Mouse (Mus musculus) urinary bladder, postnatal 0 days (tissue): ENCODE measurements around the gene Lrrtm3. TPM values are rescaled to one million over a fixed set of nuclear protein-coding genes. Genes with fewer than 3 reads are reported as not detected.

Experiments
- polyA plus RNA-seq: library from polyadenylated mRNA; unstranded; fragments of >200 nt; fragmentation: Nextera tagmentation; extraction: Ambion mirVana; gene quantifications from 2 replicates; pipeline ENCODE4 v1.2.1, GENCODE M21; 2015

Lrrtm3 gene
- polyA plus RNA-seq: 0.53 and 0.60 TPM in 2 replicates

DNA sequence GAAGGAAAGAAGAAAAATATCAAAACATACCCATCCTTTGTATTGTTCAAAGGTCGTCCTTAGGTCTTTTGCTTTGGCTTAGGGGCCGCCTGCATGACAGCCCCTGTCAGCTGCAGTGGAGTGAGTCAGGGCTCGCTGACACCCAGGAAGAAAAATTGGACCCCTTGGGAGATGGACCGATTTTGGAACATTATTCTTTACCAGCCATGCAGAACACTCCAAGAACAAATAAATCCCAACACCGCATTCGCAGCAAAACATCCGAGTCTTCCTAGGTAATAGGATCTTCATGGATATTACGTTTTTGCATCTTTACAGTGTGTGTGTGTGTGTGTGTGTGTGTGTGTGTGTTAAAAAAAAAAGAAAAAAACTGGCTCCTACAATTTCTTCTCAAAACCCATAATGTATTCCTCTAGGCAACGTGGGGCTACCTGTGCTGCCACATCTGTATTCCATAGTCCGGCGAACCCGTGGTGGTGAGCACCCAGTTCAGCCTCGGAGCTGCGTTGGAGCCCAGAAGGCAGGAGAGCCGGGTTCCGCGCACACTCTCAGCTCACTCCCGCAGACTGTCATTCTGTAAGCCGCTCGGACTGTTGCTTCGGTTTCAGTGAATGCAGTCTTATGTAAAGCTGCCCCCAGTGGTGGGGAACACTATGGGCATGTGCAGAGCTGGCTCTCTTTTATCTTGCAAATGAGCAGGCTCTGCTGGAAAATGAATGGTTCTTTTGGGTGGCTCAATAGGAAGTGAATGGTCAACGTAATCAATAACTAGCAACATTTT, at the start of gene Lrrtm3:
Gene Lrrtm3, minus strand, starts transcription at position 598 of the 781 bp plus-strand sequence.

DNA sequence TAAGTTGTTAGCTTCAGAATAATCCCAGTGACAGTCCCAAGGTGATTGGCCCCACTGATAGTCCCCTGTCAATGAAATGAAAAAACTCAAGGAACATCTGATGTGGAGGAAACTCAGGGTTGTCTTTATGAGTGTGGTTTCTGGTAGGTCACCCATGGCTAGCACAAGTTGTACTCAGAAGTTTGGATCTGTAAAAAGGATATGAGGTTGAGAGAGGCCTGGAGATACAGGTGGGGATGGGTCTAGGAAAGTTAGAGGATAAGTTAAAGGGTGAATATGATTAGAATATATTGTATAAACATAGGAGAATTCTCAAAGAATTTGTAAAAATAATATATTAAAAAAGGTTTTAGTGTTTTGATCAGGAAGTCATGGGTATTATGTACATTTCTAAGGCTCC, 162.7 kb downstream of the Lrrtm3 start, which contains the start of gene Gm10118:
Gene Gm10118, minus strand, starts transcription at position 101 of the 400 bp plus-strand sequence.

Other genes starting within 250 kb of the Lrrtm3 start
- not detected in 2 replicates for gene Gm10118, start 162.8 kb downstream of the Lrrtm3 start, polyA plus RNA-seq